Mouse (Mus musculus): ENCODE data around the gene Smtnl2.
A peak's percentile ranks its signal among the peaks of the same experiment; 100 is the strongest.

Smtnl2 gene

DNA sequence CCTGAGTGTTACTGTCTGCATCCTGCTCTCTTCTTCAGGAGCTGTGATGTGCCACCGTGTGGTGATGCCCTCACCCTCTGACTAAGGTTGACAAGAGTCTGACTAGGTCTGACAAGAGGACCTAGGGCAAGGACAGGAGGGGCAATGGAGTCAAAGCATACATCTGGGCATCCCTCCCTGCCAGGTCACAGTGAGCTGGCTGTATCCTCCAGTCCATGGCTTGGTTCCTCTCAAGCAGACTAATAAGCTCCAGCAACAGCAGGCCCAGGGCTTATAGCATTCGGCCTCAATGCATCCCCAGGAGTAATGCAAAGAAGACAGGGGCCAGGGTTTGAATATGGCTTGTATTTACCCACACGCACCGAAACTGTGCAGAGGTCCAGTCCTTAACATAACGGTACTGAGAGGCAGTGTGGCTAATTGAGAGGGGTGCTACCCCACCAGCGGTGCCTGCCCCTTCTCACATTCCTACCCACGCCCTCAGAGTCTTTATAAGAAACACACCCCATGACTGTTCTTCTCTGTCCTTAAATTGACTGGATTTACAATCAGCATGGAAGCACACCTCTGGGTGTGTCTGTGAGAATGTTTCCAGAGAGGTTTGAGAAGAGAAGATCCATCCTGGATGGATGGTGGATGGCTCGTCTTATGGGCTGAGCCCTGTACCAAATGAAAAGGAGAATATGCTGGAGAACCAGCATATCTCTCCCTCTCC, 13.5 kb downstream of the Smtnl2 start:
- no peak for DNase-seq

GRCm38 (mm10) chr11:72397072-72397471, 14.4 kb downstream of the Smtnl2 start:
- peak; percentile 45 for DNase-seq

GRCm38 (mm10) chr11:72396621-72397020, 14.9 kb downstream of the Smtnl2 start:
- no peak for DNase-seq

GRCm38 (mm10) chr11:72395652-72396051, 15.9 kb downstream of the Smtnl2 start:
- no peak for DNase-seq

GRCm38 (mm10) chr11:72394694-72395093, 16.8 kb downstream of the Smtnl2 start:
- no peak for DNase-seq

DNA sequence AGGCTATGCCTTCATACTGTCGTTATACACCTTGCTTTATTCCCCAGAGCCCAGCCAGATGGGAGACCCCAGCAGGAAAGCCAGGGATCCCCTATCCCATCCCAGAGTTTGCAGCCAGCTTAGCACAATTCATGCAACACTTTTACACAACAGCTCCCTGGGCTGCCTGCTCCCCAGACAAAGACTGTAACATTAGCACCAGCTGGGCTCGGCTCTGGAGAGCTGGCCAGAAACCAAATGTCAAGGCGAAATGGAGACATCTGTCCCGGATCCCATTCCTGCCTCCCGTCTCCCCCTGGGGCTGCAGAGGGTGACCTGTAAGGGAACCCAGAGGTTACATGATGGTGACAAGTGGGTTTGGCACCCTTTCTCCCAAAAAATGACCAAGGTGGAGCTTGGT, 17.8 kb downstream of the Smtnl2 start:
- DNase-seq = no peak

GRCm38 (mm10) chr11:72393243-72393642, 18.3 kb downstream of the Smtnl2 start:
- no peak for DNase-seq

- DNase-seq = no peak
Observed at GRCm38 (mm10) chr11:72391181-72391580, 20.3 kb downstream of the Smtnl2 start.

DNA sequence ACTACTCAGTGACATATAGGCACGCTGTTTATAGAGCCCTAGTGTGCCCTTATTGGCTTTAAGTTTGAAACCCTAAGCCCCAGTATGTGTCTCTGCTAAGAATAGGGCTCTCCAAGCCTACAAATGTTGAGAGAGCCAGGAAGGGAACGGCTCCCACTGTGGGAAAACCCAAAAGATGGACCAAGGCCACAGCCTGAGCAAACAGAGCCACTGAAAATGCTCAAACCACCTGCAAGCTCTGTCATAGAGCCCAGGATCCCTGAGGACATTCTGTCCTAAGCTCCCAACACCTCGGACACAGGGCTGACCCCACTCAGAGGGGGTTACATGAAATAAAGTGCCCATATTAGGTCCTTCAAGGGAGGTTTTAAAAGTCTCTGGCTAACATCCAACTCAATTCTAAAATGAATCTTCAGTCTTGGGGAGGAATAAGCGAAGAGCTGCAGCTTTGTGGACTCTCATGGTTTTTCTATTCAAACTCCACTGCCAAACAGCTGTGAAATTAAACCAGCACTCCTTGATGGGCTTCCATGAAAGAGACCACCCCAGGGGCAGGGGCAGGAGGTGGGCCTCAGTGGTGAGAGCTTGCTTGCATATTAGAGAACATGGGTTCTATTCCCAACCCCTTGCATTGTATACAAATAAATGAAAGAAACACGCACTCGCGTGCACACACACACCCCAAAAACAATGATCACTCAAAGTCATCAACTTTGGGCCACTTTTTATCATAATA, 21.9 kb downstream of the Smtnl2 start:
- no peak for DNase-seq

GRCm38 (mm10) chr11:72388113-72388529, 23.4 kb downstream of the Smtnl2 start:
- DNase-seq = no peak

- DNase-seq = no peak
Observed at GRCm38 (mm10) chr11:72379351-72379750, 32.2 kb downstream of the Smtnl2 start.

DNA sequence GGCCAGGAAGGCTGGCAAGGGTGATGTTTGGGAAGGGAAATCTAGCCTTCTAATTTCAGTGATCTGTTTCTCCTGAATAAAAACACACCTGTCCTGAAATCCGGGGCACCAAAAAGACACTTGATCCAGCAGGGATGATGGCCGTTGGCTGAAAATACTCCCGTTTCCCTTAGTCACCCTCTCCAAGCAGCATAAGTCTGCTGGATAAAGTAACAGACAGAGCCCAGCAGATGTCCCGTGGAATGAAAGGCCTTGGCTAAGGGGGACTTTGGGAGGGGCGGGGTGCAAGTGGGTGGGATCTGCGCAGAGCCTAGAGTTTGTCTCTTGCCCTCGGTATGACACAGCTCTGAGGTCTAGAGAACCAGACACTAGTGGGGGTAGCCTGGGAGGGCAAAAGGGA, 33.3 kb downstream of the Smtnl2 start:
- DNase-seq = no peak

- DNase-seq = no peak
Observed at GRCm38 (mm10) chr11:72376562-72376961, 35.0 kb downstream of the Smtnl2 start.

DNA sequence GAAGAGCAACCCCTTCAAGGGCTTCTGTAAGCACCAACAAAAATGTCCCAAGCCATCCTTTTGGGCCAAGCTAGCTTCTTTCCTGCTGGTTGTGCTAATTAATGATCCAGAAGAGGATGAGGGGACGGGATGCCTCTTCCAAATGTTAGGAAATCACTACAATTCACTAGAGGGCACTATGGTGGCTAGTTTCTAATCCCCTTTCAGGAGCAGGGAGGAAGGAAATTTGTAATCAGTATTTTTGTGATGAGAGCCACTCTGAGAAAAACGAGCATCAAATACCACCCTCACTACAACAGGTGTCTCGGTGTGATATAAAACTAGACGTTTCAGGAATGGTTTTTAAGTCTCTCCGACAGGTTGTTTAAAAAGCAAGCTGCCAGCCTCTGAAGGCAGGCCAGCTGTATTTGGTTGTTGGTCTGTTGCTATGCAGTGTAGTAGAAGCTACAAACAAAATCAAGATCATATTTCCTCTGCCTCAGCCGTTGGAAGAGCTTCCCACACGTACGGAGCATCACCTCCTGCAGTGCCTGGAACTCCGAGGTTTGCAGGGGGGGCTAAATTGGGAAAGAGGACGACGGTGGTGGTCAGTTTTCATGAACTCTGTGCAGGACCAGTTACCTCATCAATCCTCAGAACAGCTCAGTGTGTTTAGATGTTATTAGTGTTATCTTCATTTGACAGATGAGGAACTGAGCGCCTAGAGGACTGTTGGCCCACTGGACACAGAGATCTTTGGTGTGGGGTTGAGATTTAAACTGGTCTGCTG, 41.4 kb downstream of the Smtnl2 start:
- DNase-seq = peak; percentile 41

GRCm38 (mm10) chr11:72367934-72368674, 43.4 kb downstream of the Smtnl2 start:
- DNase-seq = no peak

GRCm38 (mm10) chr11:72366126-72366525, 45.4 kb downstream of the Smtnl2 start:
- DNase-seq = no peak

GRCm38 (mm10) chr11:72364526-72364925, 47.0 kb downstream of the Smtnl2 start:
- DNase-seq = no peak

GRCm38 (mm10) chr11:72363523-72364240, 47.8 kb downstream of the Smtnl2 start:
- no peak for DNase-seq

- no peak for DNase-seq
Observed at GRCm38 (mm10) chr11:72362347-72362741, 49.2 kb downstream of the Smtnl2 start, which contains the start of gene Tekt1. Gene Tekt1 (minus strand): TSS chr11:72362442.

DNA sequence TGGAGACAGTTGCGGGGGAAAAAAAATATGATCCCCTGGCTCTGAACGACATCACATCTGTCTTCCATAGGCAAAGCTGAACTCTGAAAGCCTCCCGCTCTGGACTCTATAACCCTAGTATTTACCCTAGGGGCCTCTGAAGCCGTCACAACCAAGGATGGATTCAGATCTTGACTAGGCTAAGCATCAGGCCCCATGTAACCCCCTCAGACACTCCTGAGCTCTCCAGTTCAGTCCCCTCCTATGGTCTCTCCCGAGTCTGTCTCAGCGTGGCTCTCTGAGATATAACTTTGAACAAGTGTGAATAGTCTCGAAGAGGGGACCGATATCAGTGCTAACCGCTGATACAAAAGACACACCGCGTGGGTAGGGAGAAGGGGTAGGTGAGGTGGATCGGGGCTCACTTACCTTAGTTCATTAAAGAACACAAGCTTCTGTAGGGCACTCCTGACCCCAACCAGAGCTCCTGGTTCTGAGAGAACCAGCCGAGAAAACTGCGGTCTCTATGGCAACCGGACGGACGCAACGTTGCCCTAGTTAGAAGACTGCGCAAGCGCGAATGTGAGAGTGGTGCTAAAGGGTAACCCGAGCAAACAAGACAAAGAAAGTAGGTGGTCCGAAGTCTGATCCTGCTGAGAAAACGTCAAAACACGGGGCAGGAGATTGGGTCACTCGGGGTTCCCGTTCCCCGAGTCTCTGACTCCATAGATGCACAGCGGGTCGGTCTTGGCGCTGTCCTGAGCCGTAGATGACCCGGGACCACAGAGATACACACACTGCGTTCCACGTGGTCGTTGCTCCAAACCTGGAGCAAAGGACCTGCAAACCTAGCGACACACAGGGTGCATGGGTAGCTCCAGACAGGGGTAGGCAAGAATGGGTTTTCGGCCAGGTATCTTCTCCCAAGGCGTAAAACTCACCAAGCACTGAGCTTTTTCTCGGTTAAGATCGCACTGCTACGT, 49.8 kb downstream of the Smtnl2 start:
- peak; percentile 67 for DNase-seq
